9 mouse cellular contexts compared by ENCODE assay signal in the genomic region with DNA sequence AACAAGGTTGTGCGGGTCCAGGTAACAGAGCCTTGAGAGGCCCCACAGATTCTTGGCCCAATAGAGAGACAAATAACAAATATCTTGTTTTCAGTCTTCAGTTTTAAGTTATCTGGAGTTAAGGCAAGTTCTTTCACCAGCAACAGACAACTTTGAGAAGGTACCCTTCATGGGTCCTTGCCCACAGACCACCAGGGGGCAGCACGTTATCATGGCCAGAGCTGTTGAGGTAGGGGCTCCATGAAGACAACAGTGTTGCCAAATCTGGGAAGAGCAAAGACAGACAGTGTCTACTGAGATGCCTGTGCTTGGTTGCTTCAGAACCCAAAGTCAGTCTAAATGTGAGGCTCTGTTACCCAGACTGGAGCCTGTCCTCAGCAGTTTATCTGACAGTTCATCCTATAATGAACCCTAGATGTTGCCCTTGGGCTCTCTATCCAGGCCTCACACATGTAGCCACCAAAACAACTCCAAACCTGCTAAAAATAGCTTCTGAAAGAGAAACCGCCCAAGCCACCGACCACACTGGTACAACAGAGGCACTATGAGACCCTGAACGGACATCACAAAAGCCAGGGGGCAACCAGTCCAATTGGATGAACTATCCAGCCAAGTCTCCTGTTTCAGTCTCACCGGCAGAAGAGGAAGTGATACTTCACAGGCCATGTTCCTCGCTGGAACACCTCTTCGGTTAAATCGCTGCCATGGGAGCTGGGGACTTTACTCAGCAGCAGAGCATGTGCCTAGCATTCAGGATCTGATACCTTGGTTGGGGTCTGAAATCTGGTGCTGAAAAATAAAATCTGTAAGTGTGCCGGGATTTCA. TPM values are rescaled to one million over a fixed set of nuclear protein-coding genes. Genes with fewer than 3 reads are reported as not detected.
DNase-seq lines count a peak whose midpoint lies in the region; ATAC-seq and TF ChIP-seq lines count a peak whose summit lies in the region.
"Had no signal": no experiment of that assay in that cellular context is flagged by ENCODE, and none has a peak within 500 bp of the region (broad histone marks: within the 10 kb centered on the region; RNA-seq: fewer than 3 reads in every experiment).

No protein-coding gene starts in this region.

- H3K27me3 ChIP-seq in forebrain, embryonic 14.5 days (replicated peaks; ENCODE audit: control insufficient read depth, insufficient read depth, low read length): no peaks in the 10 kb centered on the region
- H3K27me3 ChIP-seq in liver, adult 2 months (ENCODE audit: control insufficient read depth, insufficient read depth, low read length): no peaks in the 10 kb centered on the region
- H3K27me3 ChIP-seq: heart, embryonic 15.5 days had no signal

- H3K4me1 ChIP-seq in forebrain, embryonic 14.5 days (ENCODE audit: control insufficient read depth, insufficient read depth, low read length): no peaks in the 10 kb centered on the region
- H3K4me1 ChIP-seq in liver, adult 2 months (ENCODE audit: control insufficient read depth, insufficient read depth, low read length): no peaks in the 10 kb centered on the region

- H3K27ac ChIP-seq in forebrain, embryonic 14.5 days (ENCODE audit: low read depth, low read length): no peak overlapping the region
- no peak overlapping the region for H3K27ac ChIP-seq in liver, adult 2 months (replicated peaks; ENCODE audit: insufficient read depth, low read depth, low read length)
- H3K27ac ChIP-seq: heart, embryonic 15.5 days had no signal

- H3K4me3 ChIP-seq in forebrain, embryonic 14.5 days (ENCODE audit: low read depth, low read length): no peak overlapping the region
- H3K4me3 ChIP-seq in liver, adult 2 months (ENCODE audit: insufficient read depth, low read depth, low read length): no peak overlapping the region
- H3K4me3 ChIP-seq: heart, embryonic 15.5 days had no signal

- peak; percentile 46 to 65 for DNase-seq in cerebellum, postnatal 14 days
- DNase-seq in cerebellum, adult 11 months: no peak
- peak; percentile 37 for DNase-seq in right cerebral cortex, postnatal 14 days
- no peak for DNase-seq in right cerebral cortex, adult 2 months (ENCODE audit: low spot score in 2 of 2)
- DNase-seq in forebrain, embryonic 14.5 days (ENCODE audit: low spot score): peak; percentile 32
- DNase-seq in liver, adult 2 months (ENCODE audit: extremely low read depth, low read depth, low spot score): no peak
- peak; percentile 10 for DNase-seq in spleen, adult 12 weeks (ENCODE audit: low spot score)
- DNase-seq in left cerebral cortex, adult 9 months (ENCODE audit: low spot score in 2 of 2): no peak

- no peaks in the 10 kb centered on the region for H3K9me3 ChIP-seq in forebrain, embryonic 14.5 days (replicated peaks; ENCODE audit: control insufficient read depth, low read length)
- H3K9me3 ChIP-seq: heart, embryonic 15.5 days had no signal

- no peak for TF ChIP-seq POLR2A in liver, adult 2 months (IDR thresholded peaks at IDR 0.05; ENCODE audit: extremely low read depth, insufficient read depth, low read length)

- ATAC-seq in forebrain, embryonic 14.5 days: 0 out of 2 replicates have a peak, but pooled peaks have one; percentile 46

- no peaks in the 10 kb centered on the region for H3K36me3 ChIP-seq in forebrain, embryonic 14.5 days (ENCODE audit: control insufficient read depth, insufficient read depth, low read length)
- H3K36me3 ChIP-seq in liver, adult 2 months (ENCODE audit: control insufficient read depth, insufficient read depth, low read length): no peaks in the 10 kb centered on the region
- H3K36me3 ChIP-seq: heart, embryonic 15.5 days had no signal

- 79% methylated on average over 10 of the region's 10 CpGs for WGBS in forebrain, embryonic 14.5 days
- 66% methylated on average over 10 of the region's 10 CpGs for WGBS in liver, adult 2 months

- TF ChIP-seq CTCF in liver, adult 2 months (IDR thresholded peaks at IDR 0.05; ENCODE audit: low read depth, low read length): peak; percentile 74

- no peak overlapping the region for H3K4me2 ChIP-seq in forebrain, embryonic 14.5 days (ENCODE audit: low read length)
- H3K4me2 ChIP-seq: heart, embryonic 15.5 days had no signal

- H3K79me2 ChIP-seq in liver, adult 2 months (ENCODE audit: control insufficient read depth, insufficient read depth, low read length): no peaks in the 10 kb centered on the region

- no peak overlapping the region for H3K9ac ChIP-seq in forebrain, embryonic 14.5 days (ENCODE audit: low read length)
- H3K9ac ChIP-seq in liver, adult 2 months (ENCODE audit: low read depth, low read length): no peak overlapping the region
- H3K9ac ChIP-seq: heart, embryonic 15.5 days had no signal

RNA-seq across cellular contexts. Expression of a gene that starts 19.6 kb away (rescaled TPM):
- 1.7 and 2.5 TPM in 2 replicates for polyA plus RNA-seq in forebrain, embryonic 14.5 days (2014; fragmentation: Nextera tagmentation; extraction: Ambion mirVana)
- total RNA-seq in liver, adult 2 months (2014; rRNA removed): not detected in 2 replicates
- not detected in 2 replicates for polyA plus RNA-seq in liver, adult 2 months (2012; rRNA removed)

RNA-seq across cellular contexts. Expression of a gene that starts 32.5 kb away (rescaled TPM):
- 7.2 and 9.0 TPM in 2 replicates for polyA plus RNA-seq in forebrain, embryonic 14.5 days (2014; fragmentation: Nextera tagmentation; extraction: Ambion mirVana)
- 2.3 TPM in 2 replicates for total RNA-seq in liver, adult 2 months (2014; rRNA removed)
- 2.0 and 2.2 TPM in 2 replicates for polyA plus RNA-seq in liver, adult 2 months (2012; rRNA removed)

Comparison
In these comparisons a context has a peak if more than half of its experiments do, and no peak if none do; other contexts are left out.
1. DNase-seq: peak in cerebellum, postnatal 14 days (2 of 2), right cerebral cortex, postnatal 14 days (single experiment), forebrain, embryonic 14.5 days (single experiment) and spleen, adult 12 weeks (single experiment); none in cerebellum, adult 11 months (single experiment), right cerebral cortex, adult 2 months (0 of 2), liver, adult 2 months (single experiment) and left cerebral cortex, adult 9 months (0 of 2).